ENCODE assay signal across 15 mouse cellular contexts in genomic region chr13:46898411-46898810, GRCm38 (mm10). TPM values are rescaled to one million over a fixed set of nuclear protein-coding genes. Genes with fewer than 3 reads are reported as not detected.
DNase-seq lines count a peak whose midpoint lies in the region; ATAC-seq and TF ChIP-seq lines count a peak whose summit lies in the region.
"Had no signal": no experiment of that assay in that cellular context is flagged by ENCODE, and none has a peak within 500 bp of the region (broad histone marks: within the 10 kb centered on the region; RNA-seq: fewer than 3 reads in every experiment).

No protein-coding gene starts in this region.

- no peak overlapping the region; the same call in 1 of the 2 replicates for H3K9ac ChIP-seq in heart, adult 2 months (ENCODE audit: low read depth, low read length)
- no peak overlapping the region for H3K9ac ChIP-seq in liver, embryonic 11.5 days (ENCODE audit: low read depth, low read length)
- no peak overlapping the region for H3K9ac ChIP-seq in liver, postnatal 0 days (replicated peaks)
- H3K9ac ChIP-seq in stomach, postnatal 0 days (ENCODE audit: low read length): no peak overlapping the region
- H3K9ac ChIP-seq: kidney, embryonic 15.5 days; limb, embryonic 12.5 days had no signal

- TF ChIP-seq CTCF in heart, adult 2 months (IDR thresholded peaks at IDR 0.05): no peak
- TF ChIP-seq CTCF in liver, postnatal 0 days (IDR thresholded peaks at IDR 0.05; ENCODE audit: low read depth): no peak
- no peak for TF ChIP-seq CTCF in stomach, postnatal 0 days (IDR thresholded peaks at IDR 0.05; ENCODE audit: low read depth)
- no peak for TF ChIP-seq CTCF in lung, adult 2 months (IDR thresholded peaks at IDR 0.05; ENCODE audit: insufficient read depth, low read length)

- peaks cover 7% of the 10 kb centered on the region for H3K4me1 ChIP-seq in heart, adult 2 months (ENCODE audit: control insufficient read depth, insufficient read depth, low read length)
- no peaks in the 10 kb centered on the region; the same call in 1 of the 2 replicates for H3K4me1 ChIP-seq in liver, embryonic 11.5 days (replicated peaks; ENCODE audit: control insufficient read depth, insufficient read depth, low read length)
- H3K4me1 ChIP-seq in liver, postnatal 0 days (ENCODE audit: insufficient read depth): no peaks in the 10 kb centered on the region
- H3K4me1 ChIP-seq in stomach, postnatal 0 days (replicated peaks; ENCODE audit: control insufficient read depth, insufficient read depth): no peaks in the 10 kb centered on the region
- no peaks in the 10 kb centered on the region; the same call in 1 of the 2 replicates for H3K4me1 ChIP-seq in lung, adult 2 months (ENCODE audit: control insufficient read depth, insufficient read depth, low read length)
- H3K4me1 ChIP-seq: hindbrain, embryonic 10.5 days had no signal

- H3K27ac ChIP-seq in heart, adult 2 months: peak overlapping the region; percentile 71
- H3K27ac ChIP-seq in liver, embryonic 11.5 days (ENCODE audit: low read depth, low read length): no peak overlapping the region
- no peak overlapping the region for H3K27ac ChIP-seq in liver, postnatal 0 days (ENCODE audit: low read depth)
- H3K27ac ChIP-seq in stomach, postnatal 0 days (replicated peaks): no peak overlapping the region
- H3K27ac ChIP-seq: hindbrain, embryonic 10.5 days; kidney, embryonic 15.5 days; left cerebral cortex, adult 2 months; limb, embryonic 12.5 days had no signal

- H3K9me3 ChIP-seq in liver, embryonic 11.5 days (ENCODE audit: control insufficient read depth, low read length): no peaks in the 10 kb centered on the region
- 0 out of 2 replicates have a peak, but pooled peaks cover 2% of the 10 kb centered on the region for H3K9me3 ChIP-seq in liver, postnatal 0 days (ENCODE audit: low read length)
- H3K9me3 ChIP-seq in stomach, postnatal 0 days (ENCODE audit: control insufficient read depth, low read length): no peaks in the 10 kb centered on the region
- H3K9me3 ChIP-seq: kidney, embryonic 15.5 days had no signal

- H3K4me2 ChIP-seq in liver, embryonic 11.5 days: peak overlapping the region; percentile 27
- no peak overlapping the region for H3K4me2 ChIP-seq in liver, postnatal 0 days (ENCODE audit: low read depth, low read length)
- 0 out of 2 replicates have a peak overlapping the region, but pooled peaks have one; percentile 9 for H3K4me2 ChIP-seq in stomach, postnatal 0 days (replicated peaks; ENCODE audit: low read depth)
- H3K4me2 ChIP-seq: kidney, embryonic 15.5 days; limb, embryonic 12.5 days had no signal

- peaks cover 6% of the 10 kb centered on the region; the same call in 1 of the 2 replicates for H3K36me3 ChIP-seq in heart, adult 2 months (ENCODE audit: control insufficient read depth, insufficient read depth, low read length)
- no peaks in the 10 kb centered on the region for H3K36me3 ChIP-seq in liver, embryonic 11.5 days (ENCODE audit: control insufficient read depth, insufficient read depth, low read length)
- no peaks in the 10 kb centered on the region for H3K36me3 ChIP-seq in liver, postnatal 0 days (replicated peaks; ENCODE audit: insufficient read depth, low read length)
- no peaks in the 10 kb centered on the region for H3K36me3 ChIP-seq in stomach, postnatal 0 days (ENCODE audit: control insufficient read depth, insufficient read depth, low read length)

- WGBS in heart, adult 2 months: 47% methylated on average over 11 of the region's 11 CpGs
- 45% methylated on average over 11 of the region's 11 CpGs for WGBS in liver, embryonic 11.5 days
- WGBS in liver, postnatal 0 days (ENCODE audit: insufficient replicate concordance): 50% methylated on average over 11 of the region's 11 CpGs
- WGBS in stomach, postnatal 0 days: 39% methylated on average over 11 of the region's 11 CpGs
- WGBS in lung, adult 2 months: 66% methylated on average over 11 of the region's 11 CpGs

- TF ChIP-seq EP300 in heart, adult 2 months (IDR thresholded peaks at IDR 0.05; ENCODE audit: insufficient read depth, low read depth, low read length): no peak
- TF ChIP-seq EP300 in liver, postnatal 0 days (IDR thresholded peaks at IDR 0.05; ENCODE audit: low read depth): no peak
- TF ChIP-seq EP300 in stomach, postnatal 0 days (optimal IDR thresholded peaks at IDR 0.05): no peak

- H3K4me3 ChIP-seq in heart, adult 2 months: no peak overlapping the region
- H3K4me3 ChIP-seq in liver, embryonic 11.5 days (ENCODE audit: low read depth, low read length): no peak overlapping the region
- no peak overlapping the region for H3K4me3 ChIP-seq in liver, postnatal 0 days (ENCODE audit: low read depth, low read length)
- H3K4me3 ChIP-seq in stomach, postnatal 0 days (ENCODE audit: low read depth, low read length): no peak overlapping the region
- no peak overlapping the region for H3K4me3 ChIP-seq in lung, adult 2 months (replicated peaks; ENCODE audit: extremely low read depth, low read depth, low read length)
- H3K4me3 ChIP-seq: hindbrain, embryonic 10.5 days; kidney, embryonic 15.5 days; left cerebral cortex, adult 2 months; limb, embryonic 12.5 days had no signal

- TF ChIP-seq POLR2A in heart, adult 2 months (IDR thresholded peaks at IDR 0.05; ENCODE audit: insufficient read depth, low read depth, low read length): no peak
- TF ChIP-seq POLR2A in lung, adult 2 months (IDR thresholded peaks at IDR 0.05; ENCODE audit: borderline replicate concordance, extremely low read depth, low read depth, low read length): no peak

- intact Hi-C loops in heart, adult 2 months (cut with DNase I): no loop called here
- intact Hi-C loops in heart, postnatal 25 days (cut with DNase I): no loop called here
- intact Hi-C loops in left cerebral cortex, postnatal 4 days (cut with DNase I): no loop called here

- peaks cover 5% of the 10 kb centered on the region for H3K79me2 ChIP-seq in heart, adult 2 months (replicated peaks; ENCODE audit: control insufficient read depth, insufficient read depth, low read length)

- no peak for ATAC-seq in liver, embryonic 11.5 days (replicated peaks; ENCODE audit: low FRiP score)
- no peak for ATAC-seq in liver, postnatal 0 days
- peak; percentile 72 for ATAC-seq in megakaryocyte progenitor cell, adult 5-6 weeks (replicated peaks; ENCODE audit: poor library complexity)
- ATAC-seq in stomach, postnatal 0 days (ENCODE audit: low FRiP score, low TSS enrichment): no peak
- ATAC-seq: Patski had no signal

- H3K27me3 ChIP-seq in heart, adult 2 months (ENCODE audit: control insufficient read depth, insufficient read depth, low read length): no peaks in the 10 kb centered on the region
- no peaks in the 10 kb centered on the region for H3K27me3 ChIP-seq in liver, embryonic 11.5 days (replicated peaks; ENCODE audit: control insufficient read depth, insufficient read depth, low read length)
- no peaks in the 10 kb centered on the region for H3K27me3 ChIP-seq in liver, postnatal 0 days (ENCODE audit: insufficient read depth, low read length)
- no peaks in the 10 kb centered on the region for H3K27me3 ChIP-seq in stomach, postnatal 0 days (ENCODE audit: control insufficient read depth, insufficient read depth, low read length)
- H3K27me3 ChIP-seq: kidney, embryonic 15.5 days; limb, embryonic 12.5 days; Patski had no signal

- DNase-seq in heart, adult 2 months: no peak
- no peak for DNase-seq in heart, postnatal 25 days (ENCODE audit: low spot score)
- DNase-seq in liver, embryonic 11.5 days (ENCODE audit: low spot score): no peak
- DNase-seq in liver, postnatal 0 days: no peak
- no peak for DNase-seq in stomach, postnatal 0 days (ENCODE audit: low spot score)
- no peak for DNase-seq in left cerebral cortex, postnatal 4 days
- no peak for DNase-seq in lung, adult 2 months
- DNase-seq: cerebellum, postnatal 25 days; thymus, postnatal 14 days had no signal

RNA-seq across cellular contexts. Expression of gene Kif13a, which starts 31.3 kb away (rescaled TPM):
- total RNA-seq in heart, adult 2 months (2021): 100 to 1,000 TPM; 108 to 113 TPM
- polyA plus RNA-seq in heart, adult 2 months (2012; rRNA removed): 49.8 and 75.4 TPM in 2 replicates
- total RNA-seq in heart, postnatal 25 days (2021): 100 to 1,000 TPM; 109 to 118 TPM
- polyA plus RNA-seq in liver, embryonic 11.5 days (2014; fragmentation: Nextera tagmentation; extraction: Ambion mirVana): 9.3 and 13.8 TPM in 2 replicates
- 4.9 and 5.4 TPM in 2 replicates for polyA plus RNA-seq in liver, postnatal 0 days (2015; fragmentation: Nextera tagmentation; extraction: Ambion mirVana)
- 20.9 and 24.4 TPM in 2 replicates for total RNA-seq in megakaryocyte progenitor cell, adult 5-6 weeks (2015)
- total RNA-seq in megakaryocyte progenitor cell, adult 5-6 weeks (2017): 31.1 and 41.0 TPM in 2 replicates
- 12.8 and 13.5 TPM in 2 replicates for polyA plus RNA-seq in stomach, postnatal 0 days (2015; fragmentation: Nextera tagmentation; extraction: Ambion mirVana)
- total RNA-seq in left cerebral cortex, postnatal 4 days (2021): 10 to 100 TPM; 30.8 to 30.9 TPM
- 39.9 and 52.3 TPM in 2 replicates for polyA plus RNA-seq in lung, adult 2 months (2012; rRNA removed)
